Mouse (Mus musculus) C2C12 (cell line): Measurements from ENCODE around the gene Pon2. TPM values are rescaled to one million over a fixed set of nuclear protein-coding genes. Genes with fewer than 3 reads are reported as not detected.
"Not testable (repeated sequence)": the region's sequence is repeated elsewhere in the genome, so short reads cannot be mapped to it uniquely, and the experiment has no call there.

Experiments used
- H3K27me3 ChIP-seq: one replicate; pipeline ENCODE4 v1.6.1; 2011; ENCODE audit not compliant: control insufficient read depth, insufficient read depth, insufficient read length
- H3K36me3 ChIP-seq: one replicate; pipeline ENCODE4 v1.6.1; 2011; ENCODE audit not compliant: control insufficient read depth, insufficient read depth
- H3K4me3 ChIP-seq: one replicate; pipeline ENCODE4 v1.5.1; 2011; ENCODE audit warnings: mild to moderate bottlenecking, control low read depth; ENCODE audit not compliant: poor library complexity, insufficient read depth, severe bottlenecking
- H3K79me2 ChIP-seq: one replicate; pipeline ENCODE4 v1.6.1; 2011; ENCODE audit not compliant: control insufficient read depth, insufficient read depth
- H3K79me3 ChIP-seq: one replicate; pipeline ENCODE4 v1.6.1; 2011; ENCODE audit warnings: low read depth, control low read depth
- H3ac ChIP-seq: one replicate; pipeline ENCODE3; 2011; ENCODE audit warnings: low read depth; ENCODE audit not compliant: control insufficient read depth, insufficient read length
- CEBPB ChIP-seq: IDR thresholded peaks from one replicate; pipeline ENCODE4 v1.6.1; 2011; ENCODE audit warnings: low read depth, mild to moderate bottlenecking, control low read depth, moderate library complexity
- CTCF ChIP-seq: IDR thresholded peaks from one replicate; pipeline ENCODE4 v1.5.1; 2011; ENCODE audit not compliant: control insufficient read depth, insufficient read depth, insufficient read length
- FOSL1 ChIP-seq: IDR thresholded peaks from one replicate; pipeline ENCODE4 v1.8.0; 2011; ENCODE audit warnings: mild to moderate bottlenecking, low read length; ENCODE audit not compliant: poor library complexity, insufficient read depth, severe bottlenecking
- MAX ChIP-seq: IDR thresholded peaks from one replicate; pipeline ENCODE4 v1.6.1; 2011; ENCODE audit warnings: mild to moderate bottlenecking, control low read depth
- MYOD1 ChIP-seq: IDR thresholded peaks from one replicate; pipeline ENCODE4 v1.6.1; 2011; ENCODE audit warnings: low read depth; ENCODE audit not compliant: control insufficient read depth, insufficient read length
- MYOG ChIP-seq: IDR thresholded peaks from one replicate; pipeline ENCODE4 v1.6.1; 2011; ENCODE audit not compliant: control insufficient read depth, insufficient read length; ENCODE audit errors: extremely low read depth
- USF1 ChIP-seq: IDR thresholded peaks from one replicate; pipeline ENCODE4 v1.6.1; 2011; ENCODE audit warnings: low read depth, mild to moderate bottlenecking, control low read depth, moderate library complexity
- polyA plus RNA-seq: library from polyadenylated mRNA; unstranded; fragments of >200 nt; fragmentation: generic; extraction: Trizol; gene quantifications from one replicate; pipeline ENCODE4 v1.2.1, GENCODE M21; 2012; ENCODE audit warnings: missing spikeins

Pon2 gene
- polyA plus RNA-seq, 1 experiment: 8.4 TPM

DNA sequence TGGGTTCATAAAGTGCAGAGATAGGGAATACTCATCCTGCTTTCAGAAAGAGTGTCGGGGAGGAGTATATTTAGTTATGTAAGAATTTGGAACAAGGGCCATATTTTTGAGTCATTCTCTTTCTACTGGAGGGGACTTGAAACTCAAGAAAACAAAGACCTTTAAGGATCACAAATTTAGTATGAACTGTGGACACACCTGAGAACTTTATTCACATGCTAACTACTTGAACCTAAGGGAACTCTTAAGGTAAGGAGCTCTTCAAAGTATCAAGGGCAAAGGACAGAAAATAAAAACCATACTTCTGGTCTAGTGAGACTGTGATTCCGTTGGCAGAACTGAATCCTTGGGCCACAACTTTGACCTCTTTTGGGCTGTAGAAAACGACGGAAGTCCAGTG, 66.2 kb downstream of the Pon2 start:
- H3K36me3 ChIP-seq: no peaks in the 10 kb centered on the region
- TF ChIP-seq MYOD1 (no peak), MAX (no peak), USF1 (no peak), FOSL1 (no peak), MYOG (no peak), CTCF (no peak)

GRCm38 (mm10) chr6:5230261-5230660, 68.0 kb downstream of the Pon2 start:
- H3K4me3 ChIP-seq: no peak overlapping the region
- no peak overlapping the region for H3ac ChIP-seq
- no peaks in the 10 kb centered on the region for H3K79me2 ChIP-seq
- no peaks in the 10 kb centered on the region for H3K36me3 ChIP-seq
- no peaks in the 10 kb centered on the region for H3K79me3 ChIP-seq
- no peak for TF ChIP-seq FOSL1
- TF ChIP-seq MYOG: no peak
- no peak for TF ChIP-seq MAX
- TF ChIP-seq USF1: no peak
- TF ChIP-seq CEBPB: no peak
- TF ChIP-seq CTCF: no peak
- TF ChIP-seq MYOD1: no peak
- H3K27me3 ChIP-seq: no peaks in the 10 kb centered on the region

More for the DNA sequence above, 66.2 kb downstream of the Pon2 start:
- H3K79me2 ChIP-seq: no peaks in the 10 kb centered on the region
- no peaks in the 10 kb centered on the region for H3K27me3 ChIP-seq
- H3K4me3 ChIP-seq: no peak overlapping the region
- no peaks in the 10 kb centered on the region for H3K79me3 ChIP-seq
- H3ac ChIP-seq: no peak overlapping the region

GRCm38 (mm10) chr6:5223551-5223950, 74.7 kb downstream of the Pon2 start:
- H3K79me3 ChIP-seq, H3K27me3 ChIP-seq, H3K79me2 ChIP-seq, H3ac ChIP-seq, H3K36me3 ChIP-seq, H3K4me3 ChIP-seq: not testable (repeated sequence)

- Histone ChIP-seq H3ac (no peak overlapping the region), H3K79me2 (no peaks in the 10 kb centered on the region), H3K79me3 (no peaks in the 10 kb centered on the region), H3K27me3 (no peaks in the 10 kb centered on the region), H3K4me3 (no peak overlapping the region), H3K36me3 (no peaks in the 10 kb centered on the region)
- TF ChIP-seq FOSL1 (no peak), MYOD1 (no peak), USF1 (no peak), MYOG (no peak), CTCF (no peak), CEBPB (no peak), MAX (no peak)
Observed at GRCm38 (mm10) chr6:5222080-5222479, 76.2 kb downstream of the Pon2 start.

DNA sequence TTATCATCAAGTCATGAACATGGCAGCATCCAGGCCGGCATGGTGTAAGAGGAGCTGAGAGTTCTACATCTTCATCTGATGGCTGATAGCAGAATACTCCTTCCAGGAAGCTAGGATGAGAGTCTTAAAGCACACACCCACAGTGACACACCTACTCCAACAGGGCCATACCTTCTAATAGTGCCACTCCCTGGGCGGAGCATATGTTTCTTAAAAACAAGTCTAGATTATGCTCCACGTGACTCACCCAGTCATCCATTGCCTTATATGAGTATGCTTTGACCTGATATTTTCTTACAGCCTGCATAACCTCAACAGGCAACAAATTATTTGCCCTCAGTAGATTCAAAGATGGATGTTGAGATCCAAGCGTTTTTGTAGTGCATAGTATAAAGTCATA, 80.1 kb downstream of the Pon2 start:
- H3ac ChIP-seq: no peak overlapping the region
- no peaks in the 10 kb centered on the region for H3K27me3 ChIP-seq
- no peaks in the 10 kb centered on the region for H3K79me3 ChIP-seq
- no peak overlapping the region for H3K4me3 ChIP-seq
- H3K79me2 ChIP-seq: no peaks in the 10 kb centered on the region
- TF ChIP-seq USF1: peak; percentile 43
- TF ChIP-seq MYOG: no peak
- TF ChIP-seq MYOD1: no peak
- no peaks in the 10 kb centered on the region for H3K36me3 ChIP-seq

Other genes with a start within 250 kb of the Pon2 start
- gene Pon1, start 104.5 kb downstream of the Pon2 start, polyA plus RNA-seq: not detected
- gene Pon3, start 42.2 kb downstream of the Pon2 start, polyA plus RNA-seq: 0.78 TPM
- 0.04 TPM for gene Asb4, start 84.9 kb upstream of the Pon2 start, polyA plus RNA-seq
- 41.6 TPM for gene Pdk4, start 197.9 kb upstream of the Pon2 start, polyA plus RNA-seq